Mouse (Mus musculus) B cell, adult 62 days (primary cell): ENCODE data around the gene Bud13. TPM values are rescaled to one million over a fixed set of nuclear protein-coding genes. Genes with fewer than 3 reads are reported as not detected.

Source experiments
- total RNA-seq: library from RNA; stranded (reverse); gene quantifications from 4 replicates; pipeline ENCODE4 v1.2.4, GENCODE M21; 2023

Gene Bud13
- total RNA-seq = 23.1 to 29.4 TPM (median 25.7 TPM) in 4 replicates

GRCm38 (mm10) chr9:46282631-46283436 is at the start of gene Bud13:
Gene Bud13 (plus strand): TSS chr9:46283008.

GRCm38 (mm10) chr9:46235596-46235648 is 47.4 kb upstream of the Bud13 start, which contains the start of gene Apoc3:
Gene Apoc3 (minus strand): TSS chr9:46235636.

DNA sequence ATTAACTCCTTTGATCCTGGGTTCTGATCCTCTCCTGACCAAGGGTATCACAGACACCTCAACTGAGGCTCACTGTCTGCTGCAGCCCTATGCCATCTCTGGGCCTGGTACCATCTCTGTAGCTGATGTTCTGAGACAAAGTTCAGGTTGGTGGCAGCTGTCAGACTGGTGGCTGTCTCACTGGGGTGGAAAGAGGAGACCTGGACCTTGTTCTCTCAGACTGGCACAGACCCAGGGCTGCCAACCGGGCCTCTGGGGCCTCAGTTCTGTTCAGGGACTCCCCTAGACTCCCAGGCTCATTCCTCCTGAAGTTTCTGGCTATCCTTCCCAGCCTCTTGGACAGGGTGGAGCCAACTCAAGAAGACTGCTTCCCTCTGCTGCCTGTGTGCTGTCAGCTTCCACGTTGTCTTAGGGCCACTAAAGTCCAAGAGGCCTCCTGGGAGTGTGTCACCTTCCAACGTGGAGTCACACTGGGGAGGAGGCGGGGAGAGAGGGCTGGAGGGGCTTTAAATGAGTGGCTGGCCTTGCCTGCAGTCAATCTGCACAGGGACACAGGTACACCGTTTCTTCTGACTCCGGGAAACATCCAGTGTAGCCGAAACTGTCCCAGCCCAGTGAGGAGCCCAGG is 42.2 kb upstream of the Bud13 start, which contains the start of gene Apoa4:
Gene Apoa4, plus strand, starts transcription at position 171 of the 628 bp plus-strand sequence.

GRCm38 (mm10) chr9:46268343-46268873 is 14.4 kb upstream of the Bud13 start, which contains the start of gene Apoa5:
Gene Apoa5 (plus strand): TSS chr9:46268633.

GRCm38 (mm10) chr9:46272677-46273454 is 9.9 kb upstream of the Bud13 start, which contains the start of gene Zpr1:
Gene Zpr1 (plus strand): TSS chr9:46273064.

GRCm38 (mm10) chr9:46319886-46320285 is 37.1 kb downstream of the Bud13 start, which contains the start of gene 4931429L15Rik:
Gene 4931429L15Rik (minus strand): TSS chr9:46319986.

Other genes with a start within 250 kb of the Bud13 start
- gene Apoa1, start 54.4 kb upstream of the Bud13 start, total RNA-seq = 1.0 TPM in 1 of 4 replicates, not detected in the others
- gene Apoc3, start 47.4 kb upstream of the Bud13 start, total RNA-seq = not detected in 4 replicates
- gene Apoa4, start 42.3 kb upstream of the Bud13 start, total RNA-seq = not detected in 4 replicates
- gene Apoa5, start 14.4 kb upstream of the Bud13 start, total RNA-seq = not detected in 4 replicates
- gene Zpr1, start 9.9 kb upstream of the Bud13 start, total RNA-seq = 75.3 to 86.6 TPM (median 78.9 TPM) in 4 replicates
- not detected in 4 replicates for gene 4931429L15Rik, start 37.0 kb downstream of the Bud13 start, total RNA-seq